30 mouse cellular contexts compared by ENCODE assay signal in the genomic region with DNA sequence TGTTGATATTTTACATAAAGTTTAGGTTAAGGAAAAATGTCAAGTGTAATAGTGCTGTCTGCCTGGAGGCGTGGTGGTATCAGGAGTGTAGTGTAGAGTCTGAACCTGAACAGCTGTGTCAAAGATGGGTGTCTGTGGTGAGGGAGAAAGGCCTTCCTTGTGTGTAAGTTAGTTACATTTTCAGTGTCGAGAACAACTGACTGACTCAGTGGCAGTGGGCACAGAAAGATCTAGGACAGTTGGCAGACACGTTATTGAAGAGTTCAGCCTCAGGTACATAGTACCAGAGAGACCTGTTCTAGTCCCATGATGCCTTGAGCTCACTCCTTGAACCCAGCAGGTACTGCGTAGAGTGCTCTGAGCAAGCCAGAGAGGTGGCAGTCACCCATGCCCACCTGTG. TPM values are rescaled to one million over a fixed set of nuclear protein-coding genes. Genes with fewer than 3 reads are reported as not detected.
DNase-seq lines count a peak whose midpoint lies in the region; ATAC-seq and TF ChIP-seq lines count a peak whose summit lies in the region.
"Had no signal": no experiment of that assay in that cellular context is flagged by ENCODE, and none has a peak within 500 bp of the region (broad histone marks: within the 10 kb centered on the region; RNA-seq: fewer than 3 reads in every experiment).

No protein-coding gene starts in this region.

- no peak overlapping the region for H3K27ac ChIP-seq in intestine, embryonic 14.5 days (ENCODE audit: low read depth)
- no peak overlapping the region for H3K27ac ChIP-seq in intestine, embryonic 15.5 days
- peak overlapping the region; percentile 49 for H3K27ac ChIP-seq in bone marrow macrophage, adult 2 months (ENCODE audit: insufficient read depth, low read depth, low read length)
- H3K27ac ChIP-seq: embryonic facial prominence, embryonic 10.5 days; embryonic facial prominence, embryonic 15.5 days; forebrain, embryonic 12.5 days; hindbrain, embryonic 10.5 days; kidney, embryonic 15.5 days; left cerebral cortex, adult 2 months; limb, embryonic 12.5 days; liver, embryonic 15.5 days; midbrain, embryonic 13.5 days had no signal

- 83% methylated on average over 4 of the region's 4 CpGs for WGBS in intestine, embryonic 14.5 days
- WGBS in intestine, embryonic 15.5 days = 85% methylated on average over 4 of the region's 4 CpGs

- DNase-seq in intestine, embryonic 14.5 days (ENCODE audit: low spot score) = peak; percentile 34
- peak; percentile 43 for DNase-seq in thymus, postnatal 4 days
- DNase-seq in thymus, postnatal 25 days = no peak
- no peak for DNase-seq in urinary bladder, adult 2 months (ENCODE audit: low spot score)
- DNase-seq in adrenal gland, adult 8-10 months = no peak
- DNase-seq: adrenal gland, postnatal 14 days; cerebellum, adult 2 months; cerebellum, postnatal 14 days; forebrain, postnatal 0 days; kidney, adult 18-20 months; kidney, postnatal 25 days had no signal

- H3K9ac ChIP-seq in intestine, embryonic 14.5 days (ENCODE audit: low read length) = no peak overlapping the region
- H3K9ac ChIP-seq in intestine, embryonic 15.5 days = no peak overlapping the region
- H3K9ac ChIP-seq: embryonic facial prominence, embryonic 15.5 days; forebrain, embryonic 12.5 days; forebrain, postnatal 0 days; kidney, embryonic 15.5 days; limb, embryonic 12.5 days; liver, embryonic 15.5 days; lung, embryonic 14.5 days; midbrain, embryonic 13.5 days had no signal

- no peak overlapping the region for H3K4me3 ChIP-seq in intestine, embryonic 14.5 days (ENCODE audit: low read depth, low read length)
- H3K4me3 ChIP-seq in intestine, embryonic 15.5 days (replicated peaks) = no peak overlapping the region
- H3K4me3 ChIP-seq in bone marrow macrophage, adult 2 months (ENCODE audit: insufficient read depth, low read length) = no peak overlapping the region
- H3K4me3 ChIP-seq: embryonic facial prominence, embryonic 10.5 days; embryonic facial prominence, embryonic 15.5 days; forebrain, embryonic 12.5 days; hindbrain, embryonic 10.5 days; left cerebral cortex, adult 2 months; limb, embryonic 12.5 days; liver, embryonic 15.5 days; midbrain, embryonic 13.5 days had no signal

- no peaks in the 10 kb centered on the region for H3K9me3 ChIP-seq in intestine, embryonic 14.5 days (ENCODE audit: control insufficient read depth, low read length)
- no peaks in the 10 kb centered on the region for H3K9me3 ChIP-seq in intestine, embryonic 15.5 days
- H3K9me3 ChIP-seq: embryonic facial prominence, embryonic 10.5 days; embryonic facial prominence, embryonic 15.5 days; forebrain, embryonic 12.5 days; hindbrain, embryonic 10.5 days; kidney, embryonic 15.5 days; limb, embryonic 12.5 days; liver, embryonic 15.5 days; midbrain, embryonic 13.5 days had no signal

- TF ChIP-seq CTCF in bone marrow macrophage, adult 2 months (IDR thresholded peaks at IDR 0.05; ENCODE audit: low read depth, low read length) = no peak

- no peak overlapping the region for H3K4me2 ChIP-seq in intestine, embryonic 14.5 days (ENCODE audit: low read length)
- H3K4me2 ChIP-seq in intestine, embryonic 15.5 days (replicated peaks) = no peak overlapping the region
- H3K4me2 ChIP-seq: embryonic facial prominence, embryonic 15.5 days; forebrain, embryonic 12.5 days; kidney, embryonic 15.5 days; limb, embryonic 12.5 days; liver, embryonic 15.5 days; midbrain, embryonic 13.5 days had no signal

- H3K36me3 ChIP-seq in intestine, embryonic 14.5 days (ENCODE audit: control insufficient read depth, insufficient read depth, low read length) = no peaks in the 10 kb centered on the region
- no peaks in the 10 kb centered on the region for H3K36me3 ChIP-seq in intestine, embryonic 15.5 days
- H3K36me3 ChIP-seq: embryonic facial prominence, embryonic 10.5 days; embryonic facial prominence, embryonic 15.5 days; forebrain, embryonic 12.5 days; hindbrain, embryonic 10.5 days; kidney, embryonic 15.5 days; liver, embryonic 15.5 days; midbrain, embryonic 13.5 days had no signal

- no peaks in the 10 kb centered on the region for H3K27me3 ChIP-seq in intestine, embryonic 14.5 days (replicated peaks; ENCODE audit: control insufficient read depth, insufficient read depth, low read length)
- H3K27me3 ChIP-seq in intestine, embryonic 15.5 days (replicated peaks) = no peaks in the 10 kb centered on the region
- H3K27me3 ChIP-seq: embryonic facial prominence, embryonic 15.5 days; forebrain, embryonic 12.5 days; kidney, embryonic 15.5 days; limb, embryonic 12.5 days; liver, embryonic 15.5 days; midbrain, embryonic 13.5 days; Patski had no signal

- H3K4me1 ChIP-seq in intestine, embryonic 14.5 days (replicated peaks; ENCODE audit: control insufficient read depth, insufficient read depth, low read length) = peaks cover 22% of the 10 kb centered on the region
- H3K4me1 ChIP-seq in intestine, embryonic 15.5 days (replicated peaks) = peaks cover 14% of the 10 kb centered on the region
- H3K4me1 ChIP-seq in bone marrow macrophage, adult 2 months (ENCODE audit: control insufficient read depth, insufficient read depth, low read length) = peaks cover 30% of the 10 kb centered on the region
- H3K4me1 ChIP-seq: embryonic facial prominence, embryonic 15.5 days; forebrain, embryonic 12.5 days had no signal

- 0 out of 2 replicates have a peak, but pooled peaks have one; percentile 3 for ATAC-seq in intestine, embryonic 14.5 days (replicated peaks; ENCODE audit: low FRiP score, low TSS enrichment, low read depth)
- ATAC-seq in intestine, embryonic 15.5 days = no peak
- ATAC-seq: forebrain, postnatal 0 days; hindbrain, embryonic 16.5 days; midbrain, embryonic 13.5 days; Patski had no signal

- no peak for TF ChIP-seq POLR2A in bone marrow macrophage, adult 2 months (IDR thresholded peaks at IDR 0.05; ENCODE audit: borderline replicate concordance, low read depth, low read length)

RNA-seq across cellular contexts. Expression of gene Gpr183, which starts 0.5 kb away (rescaled TPM):
- polyA plus RNA-seq in intestine, embryonic 14.5 days (2014; fragmentation: Nextera tagmentation; extraction: Ambion mirVana) = 3.4 and 4.7 TPM in 2 replicates
- polyA plus RNA-seq in intestine, embryonic 15.5 days (2015; fragmentation: Nextera tagmentation; extraction: Ambion mirVana) = 3.7 TPM in 2 replicates
- polyA plus RNA-seq in bone marrow macrophage, adult 2 months (2012; ENCODE audit: insufficient read depth, insufficient read length, missing spikeins) = 33.0 and 34.1 TPM in 2 replicates
- polyA plus RNA-seq in urinary bladder, adult 2 months (2012; rRNA removed) = 2.4 and 3.2 TPM in 2 replicates
- total RNA-seq in adrenal gland, adult 8-10 months (2022) = 1 to 10 TPM in 3 of 4 experiments, under 1 TPM in 1; 0.80 to 2.2 (median 1.4) TPM
- polyA plus RNA-seq: Patski had no signal

RNA-seq across cellular contexts. Expression of gene Gpr18, which starts 49.9 kb away (rescaled TPM):
- 0.23 and 0.62 TPM in 2 replicates for polyA plus RNA-seq in intestine, embryonic 14.5 days (2014; fragmentation: Nextera tagmentation; extraction: Ambion mirVana)
- polyA plus RNA-seq in intestine, embryonic 15.5 days (2015; fragmentation: Nextera tagmentation; extraction: Ambion mirVana) = 0.29 and 0.34 TPM in 2 replicates
- 6.5 and 6.8 TPM in 2 replicates for polyA plus RNA-seq in bone marrow macrophage, adult 2 months (2012; ENCODE audit: insufficient read depth, insufficient read length, missing spikeins)
- 0.40 and 0.71 TPM in 2 replicates for polyA plus RNA-seq in urinary bladder, adult 2 months (2012; rRNA removed)
- total RNA-seq in adrenal gland, adult 8-10 months (2022) = under 1 TPM; 0.22 to 0.52 (median 0.45) TPM
- total RNA-seq: forebrain, postnatal 0 days; gastrocnemius, adult 8-10 months; layer of hippocampus, adult 18-20 months; layer of hippocampus, postnatal 10 days; left cerebral cortex, adult 2 months; left cerebral cortex, postnatal 25 days had no signal
- polyA plus RNA-seq: brain, embryonic 14.5 days; cerebellum, adult 2 months; forebrain, postnatal 0 days had no signal

Comparison
In these comparisons a context has a peak if more than half of its experiments do, and no peak if none do; other contexts are left out.
1. DNase-seq: peak in intestine, embryonic 14.5 days (single experiment) and thymus, postnatal 4 days (single experiment); none in thymus, postnatal 25 days (single experiment), urinary bladder, adult 2 months (single experiment) and adrenal gland, adult 8-10 months (single experiment).